Mouse (Mus musculus): Measurements from ENCODE around the gene Rapgef2. TPM values are rescaled to one million over a fixed set of nuclear protein-coding genes. Genes with fewer than 3 reads are reported as not detected.

Gene Rapgef2
- polyA plus RNA-seq, 1 experiment: 1.5 TPM

- TF ChIP-seq FLI1 (IDR thresholded peaks at IDR 0.05; ENCODE audit: low read length) (no peak), GATA1 (IDR thresholded peaks at IDR 0.05; ENCODE audit: borderline replicate concordance, low read length) (no peak)
Measured at GRCm38 (mm10) chr3:79126857-79127256, 159.5 kb downstream of the Rapgef2 start.

GRCm38 (mm10) chr3:79121391-79121790 is 164.9 kb downstream of the Rapgef2 start:
- no peaks in the 10 kb centered on the region for H3K36me3 ChIP-seq (replicated peaks; ENCODE audit: low read length)
- peaks cover 6% of the 10 kb centered on the region for H3K4me1 ChIP-seq
- TF ChIP-seq FLI1 (IDR thresholded peaks at IDR 0.05; ENCODE audit: low read length): no peak
- TF ChIP-seq GATA1 (IDR thresholded peaks at IDR 0.05; ENCODE audit: borderline replicate concordance, low read length): no peak
- H3K4me3 ChIP-seq (replicated peaks): no peak overlapping the region
- no peaks in the 10 kb centered on the region for H3K27me3 ChIP-seq (replicated peaks)
- H3K9me3 ChIP-seq: 0 out of 2 replicates have a peak, but pooled peaks cover 3% of the 10 kb centered on the region

More at GRCm38 (mm10) chr3:79126857-79127256, 159.5 kb downstream of the Rapgef2 start:
- peaks cover 3% of the 10 kb centered on the region for H3K36me3 ChIP-seq (replicated peaks; ENCODE audit: low read length)
- peaks cover 4% of the 10 kb centered on the region; the same call in 1 of the 2 replicates for H3K9me3 ChIP-seq
- H3K27me3 ChIP-seq (replicated peaks): no peaks in the 10 kb centered on the region
- H3K4me3 ChIP-seq (replicated peaks): no peak overlapping the region
- H3K4me1 ChIP-seq: peaks cover 6% of the 10 kb centered on the region

GRCm38 (mm10) chr3:79119983-79120382 is 166.3 kb downstream of the Rapgef2 start:
- Histone ChIP-seq H3K27me3 (replicated peaks) (no peaks in the 10 kb centered on the region), H3K9me3 (0 out of 2 replicates have a peak, but pooled peaks cover 3% of the 10 kb centered on the region), H3K4me3 (replicated peaks) (no peak overlapping the region), H3K36me3 (replicated peaks; ENCODE audit: low read length) (no peaks in the 10 kb centered on the region), H3K4me1 (peaks cover 6% of the 10 kb centered on the region)
- no peak for TF ChIP-seq FLI1 (IDR thresholded peaks at IDR 0.05; ENCODE audit: low read length)
- no peak for TF ChIP-seq GATA1 (IDR thresholded peaks at IDR 0.05; ENCODE audit: borderline replicate concordance, low read length)

- no peaks in the 10 kb centered on the region for H3K27me3 ChIP-seq (replicated peaks)
- TF ChIP-seq FLI1 (IDR thresholded peaks at IDR 0.05; ENCODE audit: low read length) (no peak), GATA1 (IDR thresholded peaks at IDR 0.05; ENCODE audit: borderline replicate concordance, low read length) (no peak)
- peaks cover 5% of the 10 kb centered on the region; the same call in 1 of the 2 replicates for H3K9me3 ChIP-seq
- no peaks in the 10 kb centered on the region for H3K4me1 ChIP-seq
- H3K36me3 ChIP-seq (replicated peaks; ENCODE audit: low read length): peaks cover 15% of the 10 kb centered on the region
- no peak overlapping the region for H3K4me3 ChIP-seq (replicated peaks)
Measured at GRCm38 (mm10) chr3:79110153-79110552, 176.2 kb downstream of the Rapgef2 start.

- no peak for TF ChIP-seq GATA1 (IDR thresholded peaks at IDR 0.05; ENCODE audit: borderline replicate concordance, low read length)
- TF ChIP-seq FLI1 (IDR thresholded peaks at IDR 0.05; ENCODE audit: low read length): no peak
- no peaks in the 10 kb centered on the region for H3K27me3 ChIP-seq (replicated peaks)
- H3K9me3 ChIP-seq: peaks cover 5% of the 10 kb centered on the region; the same call in 1 of the 2 replicates
- peaks cover 22% of the 10 kb centered on the region for H3K36me3 ChIP-seq (replicated peaks; ENCODE audit: low read length)
- H3K4me1 ChIP-seq: 0 out of 2 replicates have a peak, but pooled peaks cover 3% of the 10 kb centered on the region
- H3K4me3 ChIP-seq (replicated peaks): no peak overlapping the region
Measured at GRCm38 (mm10) chr3:79108246-79108645, 178.1 kb downstream of the Rapgef2 start.

- Histone ChIP-seq H3K27me3 (replicated peaks) (no peaks in the 10 kb centered on the region), H3K4me1 (0 out of 2 replicates have a peak, but pooled peaks cover 3% of the 10 kb centered on the region), H3K4me3 (replicated peaks) (no peak overlapping the region), H3K9me3 (peaks cover 5% of the 10 kb centered on the region; the same call in 1 of the 2 replicates), H3K36me3 (replicated peaks; ENCODE audit: low read length) (peaks cover 37% of the 10 kb centered on the region)
- no peak for TF ChIP-seq GATA1 (IDR thresholded peaks at IDR 0.05; ENCODE audit: borderline replicate concordance, low read length)
- TF ChIP-seq FLI1 (IDR thresholded peaks at IDR 0.05; ENCODE audit: low read length): no peak
Measured at GRCm38 (mm10) chr3:79106360-79106759, 180.0 kb downstream of the Rapgef2 start.

GRCm38 (mm10) chr3:79103604-79104003 is 182.7 kb downstream of the Rapgef2 start:
- peak overlapping the region; percentile 9 for H3K4me3 ChIP-seq (replicated peaks)
- TF ChIP-seq FLI1 (IDR thresholded peaks at IDR 0.05; ENCODE audit: low read length): no peak
- TF ChIP-seq GATA1 (IDR thresholded peaks at IDR 0.05; ENCODE audit: borderline replicate concordance, low read length): no peak
- H3K36me3 ChIP-seq (replicated peaks; ENCODE audit: low read length): peaks cover 38% of the 10 kb centered on the region
- H3K9me3 ChIP-seq: peaks cover 5% of the 10 kb centered on the region; the same call in 1 of the 2 replicates
- H3K4me1 ChIP-seq: 0 out of 2 replicates have a peak, but pooled peaks cover 3% of the 10 kb centered on the region
- no peaks in the 10 kb centered on the region for H3K27me3 ChIP-seq (replicated peaks)

- Histone ChIP-seq H3K36me3 (replicated peaks; ENCODE audit: low read length) (peaks cover 44% of the 10 kb centered on the region), H3K4me3 (replicated peaks) (no peak overlapping the region), H3K4me1 (0 out of 2 replicates have a peak, but pooled peaks cover 3% of the 10 kb centered on the region), H3K27me3 (replicated peaks) (no peaks in the 10 kb centered on the region), H3K9me3 (0 out of 2 replicates have a peak, but pooled peaks cover 2% of the 10 kb centered on the region)
- no peak for TF ChIP-seq FLI1 (IDR thresholded peaks at IDR 0.05; ENCODE audit: low read length)
Measured at GRCm38 (mm10) chr3:79101737-79102136, 184.6 kb downstream of the Rapgef2 start.

GRCm38 (mm10) chr3:79100831-79101230 is 185.5 kb downstream of the Rapgef2 start:
- no peak for TF ChIP-seq GATA1 (IDR thresholded peaks at IDR 0.05; ENCODE audit: borderline replicate concordance, low read length)
- TF ChIP-seq FLI1 (IDR thresholded peaks at IDR 0.05; ENCODE audit: low read length): no peak
- 0 out of 2 replicates have a peak, but pooled peaks cover 3% of the 10 kb centered on the region for H3K4me1 ChIP-seq
- H3K36me3 ChIP-seq (replicated peaks; ENCODE audit: low read length): peaks cover 40% of the 10 kb centered on the region
- H3K9me3 ChIP-seq: no peaks in the 10 kb centered on the region
- no peaks in the 10 kb centered on the region for H3K27me3 ChIP-seq (replicated peaks)
- no peak overlapping the region for H3K4me3 ChIP-seq (replicated peaks)

- TF ChIP-seq GATA1 (IDR thresholded peaks at IDR 0.05; ENCODE audit: borderline replicate concordance, low read length) (no peak), FLI1 (IDR thresholded peaks at IDR 0.05; ENCODE audit: low read length) (no peak)
- H3K36me3 ChIP-seq (replicated peaks; ENCODE audit: low read length): peaks cover 85% of the 10 kb centered on the region
- no peaks in the 10 kb centered on the region for H3K27me3 ChIP-seq (replicated peaks)
Measured at GRCm38 (mm10) chr3:79089091-79089490, 197.2 kb downstream of the Rapgef2 start.

More at GRCm38 (mm10) chr3:79089091-79089490, 197.2 kb downstream of the Rapgef2 start:
- H3K4me3 ChIP-seq (replicated peaks): no peak overlapping the region
- no peaks in the 10 kb centered on the region for H3K9me3 ChIP-seq
- no peaks in the 10 kb centered on the region for H3K4me1 ChIP-seq

Measured in megakaryocyte, embryonic 14.5 days (primary cell).